Mouse (Mus musculus): ENCODE data around the gene Slc45a1.

Gene Slc45a1

DNA sequence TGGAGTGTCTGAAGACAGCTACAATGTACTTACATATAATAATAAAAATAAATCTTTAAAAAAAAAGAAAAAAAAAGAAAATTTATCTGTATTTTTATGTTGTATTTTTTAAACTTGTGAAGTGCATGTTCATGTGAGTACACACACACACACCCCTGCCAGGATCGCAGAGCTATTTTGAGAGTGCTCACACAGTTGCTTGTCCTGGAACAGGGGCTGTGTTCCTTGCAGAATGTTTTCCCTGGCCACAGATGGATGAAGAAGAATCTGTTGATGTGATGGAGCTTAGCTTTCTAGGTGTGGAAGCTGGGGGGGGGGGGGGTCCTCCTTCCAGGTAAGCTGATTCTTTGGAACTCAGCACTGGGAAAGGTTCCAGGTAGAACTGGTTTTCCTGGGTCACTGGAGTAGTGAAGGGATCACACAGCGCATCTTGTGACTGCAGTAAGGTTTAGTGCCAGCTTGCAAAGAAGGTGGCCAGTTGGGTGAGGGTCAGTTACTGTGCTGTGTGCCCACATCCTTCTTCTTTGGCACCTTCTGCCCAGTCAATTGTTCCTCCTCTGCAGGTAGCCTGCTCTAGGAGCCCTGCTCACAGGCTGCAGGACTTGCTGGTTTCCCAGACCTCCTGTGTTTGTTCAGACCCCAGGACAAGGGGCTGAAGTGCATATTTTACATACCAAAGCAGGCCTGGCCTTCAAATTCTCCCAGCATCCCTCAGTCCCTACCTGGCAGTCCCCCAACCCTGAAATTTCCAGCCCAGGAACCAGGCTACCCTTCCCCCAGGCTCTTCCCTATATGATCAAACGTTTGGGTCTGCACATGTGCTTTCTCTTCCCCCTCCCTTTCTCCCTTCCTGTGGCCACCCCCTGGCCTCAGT, 52.6 kb downstream of the Slc45a1 start:
- ChIA-PET CTCF (interaction anchor here in 3 of 4 experiments (0.6 to 1.2 kb wide), 4 partner anchors 11 to 308 kb away, joined by 3 to 4 read pairs (median 4); no protein-coding TSS in a partner anchor), POLR2A (interaction anchor here in 3 of 4 experiments (0.7 to 3.3 kb wide), 8 partner anchors 10 to 27 kb away, joined by 3 to 18 read pairs (median 4); no protein-coding TSS in a partner anchor)

DNA sequence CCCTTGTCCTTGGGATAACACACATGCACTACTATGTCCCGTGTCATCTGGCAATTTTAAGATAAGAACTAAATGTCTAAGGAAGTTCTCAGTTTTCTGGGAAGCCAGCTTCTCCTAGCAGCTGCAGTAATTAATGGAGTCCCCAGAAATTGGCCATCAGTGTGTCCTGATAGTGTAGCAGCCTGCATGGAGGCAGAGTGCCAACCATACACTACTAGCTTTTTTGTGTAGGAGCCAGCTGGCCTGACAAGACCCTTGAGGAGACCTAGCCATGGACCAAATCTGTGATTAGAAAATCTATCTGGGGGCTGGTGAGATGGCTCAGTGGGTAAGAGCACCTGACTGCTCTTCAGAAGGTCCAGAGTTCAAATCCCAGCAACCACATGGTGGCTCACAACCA, 53.3 kb downstream of the Slc45a1 start:
- CTCF ChIA-PET = interaction anchor here in 3 of 4 experiments (0.6 to 1.2 kb wide), 4 partner anchors 10 to 44 kb away, joined by 3 to 4 read pairs (median 4); no protein-coding TSS in a partner anchor
- POLR2A ChIA-PET = interaction anchor here in 2 of 4 experiments (0.6 to 3.3 kb wide), 8 partner anchors 9 to 1514 kb away, joined by 3 to 18 read pairs (median 3); no protein-coding TSS in a partner anchor

DNA sequence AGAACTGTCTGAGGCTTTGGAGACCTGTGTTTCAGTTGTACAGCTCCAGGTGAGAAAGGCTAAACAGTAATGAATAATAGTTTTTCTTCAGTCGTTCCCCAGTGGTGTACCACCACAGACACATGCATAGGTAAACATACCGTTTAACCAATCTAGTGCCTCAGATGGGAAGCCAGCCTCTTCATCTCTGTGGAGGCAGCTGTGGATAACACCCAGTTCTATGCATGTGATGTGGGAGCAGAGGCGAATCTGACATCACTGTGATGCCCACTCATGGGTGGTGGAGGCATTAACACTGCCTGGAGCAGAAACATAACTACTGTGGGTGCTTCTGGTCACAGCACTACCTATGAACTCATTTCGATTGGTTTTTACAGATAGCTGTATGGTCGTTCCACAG, 56.0 kb downstream of the Slc45a1 start:
- ChIA-PET POLR2A (interaction anchor here in 2 of 4 experiments (0.7 to 2.2 kb wide), 3 partner anchors 9 to 72 kb away, joined by 3 to 5 read pairs (median 4); no protein-coding TSS in a partner anchor), CTCF (no interaction called here)

DNA sequence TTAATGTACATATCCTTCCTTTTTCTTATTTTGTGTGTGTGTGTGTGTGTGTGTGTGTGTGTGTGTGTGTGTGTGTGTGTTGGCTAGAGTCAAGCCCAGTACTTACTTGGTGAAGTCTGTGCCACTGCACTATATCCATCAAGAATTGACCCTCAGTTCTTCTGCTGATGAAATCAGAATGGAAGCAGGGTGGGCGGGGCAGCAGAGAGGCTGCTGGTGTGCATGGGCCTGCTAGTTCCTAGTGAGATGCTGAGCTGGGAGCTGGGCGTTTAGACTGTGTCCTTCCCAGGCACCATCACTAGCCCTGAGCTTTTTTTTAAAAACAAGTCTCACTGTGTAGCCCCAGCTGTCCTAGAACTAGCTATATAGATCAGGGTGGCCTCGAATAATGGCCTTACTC, 56.9 kb downstream of the Slc45a1 start:
- POLR2A ChIA-PET = interaction anchor here in 2 of 4 experiments (0.7 to 2.2 kb wide), 6 partner anchors 8 to 741 kb away, joined by 3 to 5 read pairs (median 3); no protein-coding TSS in a partner anchor
- CTCF ChIA-PET = interaction anchor here in 2 of 4 experiments (0.6 kb wide), 2 partner anchors 55 to 267 kb away, joined by 3 read pairs; no protein-coding TSS in a partner anchor

DNA sequence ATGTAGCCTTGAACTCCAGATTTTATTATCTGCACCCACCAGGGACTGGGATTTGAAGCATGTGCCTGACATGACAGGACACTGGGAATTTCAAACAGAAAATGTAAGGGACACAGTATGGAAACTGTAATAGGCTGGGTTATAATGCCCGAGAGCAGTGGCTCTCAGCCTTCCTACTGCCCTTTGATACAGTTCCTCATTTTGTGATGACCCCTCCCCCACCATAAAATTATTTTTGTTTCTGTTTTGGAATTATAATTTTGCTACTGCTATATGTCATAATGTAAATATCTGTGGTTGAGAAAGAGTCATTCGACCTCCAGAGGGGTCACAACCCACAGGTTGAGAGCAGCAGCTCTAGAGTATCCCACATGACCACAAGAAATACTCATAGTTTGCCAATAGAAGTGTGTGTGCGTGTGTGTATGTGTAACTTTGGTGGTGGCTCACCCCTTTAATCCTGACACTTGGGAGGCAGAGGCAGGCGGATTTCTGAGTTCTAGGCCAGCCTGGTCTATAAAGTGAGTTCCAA, 57.6 kb downstream of the Slc45a1 start:
- CTCF ChIA-PET = interaction anchor here in 2 of 4 experiments (0.6 kb wide), 2 partner anchors 55 to 266 kb away, joined by 3 read pairs; no protein-coding TSS in a partner anchor

DNA sequence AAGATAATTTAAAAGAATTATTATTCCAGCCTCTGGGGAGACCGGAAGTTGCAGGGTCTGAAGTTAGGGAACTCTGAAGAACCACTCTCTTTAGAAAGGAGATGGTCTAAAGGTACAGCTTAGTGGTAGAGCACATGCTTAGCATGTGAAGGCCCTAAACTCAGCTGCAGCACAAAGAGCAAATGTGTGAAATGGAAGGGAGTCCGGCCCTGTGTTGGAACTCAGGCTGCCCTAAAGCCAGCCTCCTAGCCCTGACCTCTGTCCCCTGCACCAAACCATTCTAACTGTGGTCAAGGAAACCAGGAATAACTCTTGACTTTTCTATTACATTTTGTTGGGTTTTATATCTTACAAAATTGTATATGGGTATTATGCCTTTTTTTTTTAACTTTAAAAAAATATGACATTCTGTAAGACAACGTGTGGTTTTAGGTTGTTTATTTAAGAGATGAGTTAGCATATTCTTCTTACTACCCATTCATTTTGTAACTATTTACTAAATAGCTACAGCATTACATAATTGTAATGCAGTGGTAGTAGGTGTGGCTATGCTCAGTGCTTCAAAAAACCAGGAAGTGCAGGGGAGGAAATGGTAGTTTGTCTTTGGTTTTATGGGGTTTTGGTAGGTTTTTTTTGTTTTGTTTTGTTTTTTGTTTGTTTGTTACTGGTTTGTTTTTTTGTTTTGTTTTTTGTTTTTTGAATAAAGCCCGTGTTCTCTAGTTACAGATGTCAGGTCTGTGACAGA, 58.3 kb downstream of the Slc45a1 start:
- CTCF ChIA-PET = no interaction called here
- POLR2A ChIA-PET = interaction anchor here in 1 of 4 experiments (0.5 to 2.2 kb wide), 2 partner anchors 18 to 1609 kb away, joined by 3 to 5 read pairs; no protein-coding TSS in a partner anchor

More for the DNA sequence above, 57.6 kb downstream of the Slc45a1 start:
- POLR2A ChIA-PET = interaction anchor here in 1 of 4 experiments (0.5 to 2.2 kb wide), 4 partner anchors 7 to 1608 kb away, joined by 3 to 5 read pairs (median 4); no protein-coding TSS in a partner anchor

DNA sequence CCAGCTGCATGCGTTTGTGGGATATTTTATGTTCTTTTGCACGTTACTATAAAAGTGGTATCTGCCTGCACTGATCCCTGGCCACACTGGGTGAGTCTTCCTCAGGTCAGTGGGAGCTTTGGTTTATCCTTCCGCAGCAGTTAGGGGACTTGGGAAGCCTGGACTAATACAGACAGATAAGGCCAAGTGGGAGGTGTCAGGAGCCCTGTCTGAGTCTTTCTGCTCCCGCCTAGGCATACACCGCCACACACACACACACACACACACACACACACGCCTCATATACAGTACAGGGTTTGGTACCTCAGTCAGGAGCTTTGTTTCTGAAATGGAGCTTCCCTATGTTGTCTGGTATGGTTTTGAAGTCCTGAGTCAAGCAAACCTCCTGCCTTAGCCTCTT, 59.9 kb downstream of the Slc45a1 start:
- CTCF ChIA-PET = interaction anchor here (0.6 to 0.9 kb wide), 6 partner anchors 33 to 311 kb away, joined by 4 to 7 read pairs (median 4); partner anchors contain the start of gene Rere (in 1 of the 4)
- POLR2A ChIA-PET = interaction anchor here in 2 of 4 experiments (0.6 to 1.7 kb wide), 8 partner anchors 10 to 365 kb away, joined by 3 to 8 read pairs (median 4); no protein-coding TSS in a partner anchor

DNA sequence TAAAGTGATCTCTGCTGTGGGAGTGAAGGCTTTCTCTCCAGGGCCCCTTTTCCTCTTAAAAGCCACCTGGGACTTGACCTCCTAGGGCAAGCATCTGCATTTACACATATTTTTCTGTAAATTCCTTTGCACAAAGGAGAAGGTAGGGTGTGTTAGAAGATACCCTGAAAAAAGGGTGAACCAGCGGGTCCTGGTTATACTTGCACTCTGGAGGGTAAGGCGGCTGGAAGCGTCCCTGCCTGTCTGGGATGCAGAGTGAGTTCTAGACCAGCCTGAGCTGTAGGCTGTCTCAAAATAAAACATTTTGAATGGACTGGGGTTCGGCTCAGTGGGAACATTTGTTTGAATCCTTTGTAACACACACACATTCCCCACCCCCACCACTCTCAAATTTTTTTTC, 60.4 kb downstream of the Slc45a1 start:
- ChIA-PET POLR2A (interaction anchor here in 2 of 4 experiments (0.6 to 1.7 kb wide), 7 partner anchors 10 to 362 kb away, joined by 3 to 7 read pairs (median 4); no protein-coding TSS in a partner anchor), CTCF (interaction anchor here (0.6 to 1.2 kb wide), 8 partner anchors 34 to 310 kb away, joined by 3 to 7 read pairs (median 4); partner anchors contain the start of gene Rere (in 1 of the 4))

DNA sequence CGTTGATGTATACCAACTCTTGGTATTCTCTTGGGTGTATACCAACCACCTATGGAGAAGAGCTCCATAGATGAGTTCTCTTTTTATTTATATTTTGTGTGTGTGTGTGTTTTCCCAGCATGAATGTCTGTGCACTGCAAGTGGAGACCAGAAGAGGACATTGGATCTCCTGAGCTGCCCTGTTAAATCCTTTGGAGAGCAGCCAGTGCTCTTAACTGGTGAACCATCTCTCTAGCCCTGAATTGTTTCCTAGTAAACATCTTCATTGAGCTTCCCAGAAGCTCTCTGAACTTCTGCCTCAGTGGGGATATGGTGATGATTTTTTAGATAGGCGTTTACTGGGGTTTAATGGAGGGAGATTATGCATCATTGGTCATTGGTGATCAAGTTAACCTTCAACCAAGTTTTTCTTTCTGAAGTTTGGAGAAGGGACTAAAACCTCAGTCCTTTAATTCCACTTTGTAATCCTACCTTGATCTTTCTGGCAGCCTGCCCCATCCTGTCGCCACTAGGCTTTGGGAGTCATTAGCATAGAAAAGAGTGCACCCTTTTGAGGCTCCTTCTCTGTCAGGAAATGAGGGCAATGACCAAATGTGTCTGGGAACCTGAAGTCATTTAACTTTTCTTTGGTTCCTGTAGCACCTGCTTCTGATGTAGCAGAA, 61.2 kb downstream of the Slc45a1 start:
- ChIA-PET CTCF (interaction anchor here in 3 of 4 experiments (0.6 to 1.2 kb wide), 3 partner anchors 72 to 326 kb away, joined by 3 to 6 read pairs (median 3); no protein-coding TSS in a partner anchor), POLR2A (interaction anchor here in 2 of 4 experiments (0.5 to 13.5 kb wide), 7 partner anchors 8 to 324 kb away, joined by 3 to 99 read pairs (median 5); no protein-coding TSS in a partner anchor)

DNA sequence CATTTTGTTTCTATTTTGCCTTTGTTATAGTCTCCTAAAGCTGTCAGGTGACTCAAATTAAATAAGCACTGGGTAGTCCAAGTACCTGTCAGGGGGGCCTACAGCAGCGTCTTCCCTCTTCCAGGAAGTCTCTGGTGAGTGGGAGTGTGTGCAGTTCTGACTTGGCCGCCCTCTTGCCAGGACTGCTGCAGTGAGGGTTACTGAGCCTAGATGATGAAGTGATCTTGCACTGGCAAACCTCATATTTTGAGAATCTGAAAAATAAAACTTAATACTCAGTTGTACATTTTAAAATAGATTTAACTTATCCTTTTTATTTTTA, 63.7 kb downstream of the Slc45a1 start:
- ChIA-PET CTCF (interaction anchor here in 3 of 4 experiments (0.6 to 1.1 kb wide), 4 partner anchors 9 to 817 kb away, joined by 3 read pairs; no protein-coding TSS in a partner anchor), POLR2A (interaction anchor here in 2 of 4 experiments (1.0 to 13.5 kb wide), 5 partner anchors 10 to 65 kb away, joined by 3 to 99 read pairs (median 8); no protein-coding TSS in a partner anchor)

DNA sequence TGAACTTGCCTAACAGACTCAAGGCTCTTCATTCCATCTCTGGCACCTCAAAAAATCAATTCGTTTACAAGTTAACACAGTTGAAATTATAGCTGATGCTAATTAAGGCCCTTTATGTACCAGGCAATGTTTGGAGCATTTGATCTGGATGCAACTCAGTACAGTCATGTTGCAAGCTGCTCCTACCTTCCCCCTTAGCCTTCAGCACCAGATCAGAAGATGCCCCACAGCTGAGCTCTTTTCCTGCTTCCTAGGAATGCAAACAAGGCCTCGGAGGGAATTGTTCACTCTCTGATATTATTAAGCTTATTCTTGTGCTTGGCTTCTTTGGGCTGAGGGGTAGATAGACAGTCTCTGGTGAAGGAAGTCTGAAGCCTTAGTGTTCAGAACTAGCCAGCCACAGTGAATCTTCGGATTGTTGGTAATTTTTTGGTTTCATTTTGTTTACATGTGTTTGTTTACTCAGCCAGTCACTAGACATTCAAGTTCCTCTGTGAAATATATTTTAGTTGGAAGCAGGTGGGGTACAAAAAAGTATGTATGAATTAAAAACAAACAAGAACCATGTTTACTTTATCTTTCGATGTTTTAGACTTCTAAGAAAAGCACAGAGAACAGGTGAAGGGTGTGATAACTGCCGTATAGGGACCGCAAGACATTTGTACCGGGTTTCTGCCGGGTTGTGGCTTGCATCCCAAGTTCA, 64.2 kb downstream of the Slc45a1 start:
- CTCF ChIA-PET = interaction anchor here in 3 of 4 experiments (0.6 to 1.1 kb wide), 6 partner anchors 8 to 817 kb away, joined by 3 read pairs; no protein-coding TSS in a partner anchor
- POLR2A ChIA-PET = interaction anchor here in 2 of 4 experiments (0.8 to 13.5 kb wide), 8 partner anchors 8 to 64 kb away, joined by 3 to 99 read pairs (median 4); no protein-coding TSS in a partner anchor

DNA sequence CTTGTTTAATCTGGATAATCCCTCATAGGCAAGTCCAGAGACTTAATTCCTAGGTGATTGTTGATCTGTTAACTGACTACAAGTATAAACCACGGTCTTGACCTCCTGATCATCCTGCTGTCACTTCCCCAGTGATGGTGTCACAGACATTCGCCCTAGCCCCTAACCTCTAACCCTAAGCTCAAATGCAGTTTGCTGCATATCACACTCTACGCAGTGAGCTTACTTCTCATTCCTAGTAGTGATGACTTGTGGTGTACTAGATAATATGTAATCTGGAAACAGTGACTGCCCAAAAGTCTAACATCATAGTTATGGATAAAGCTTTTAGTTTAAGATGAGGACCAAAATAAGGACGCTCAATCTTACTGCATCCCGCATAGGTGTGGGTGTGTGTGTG, 65.7 kb downstream of the Slc45a1 start:
- ChIA-PET CTCF (interaction anchor here in 1 of 4 experiments (0.6 kb wide), 1 partner anchor 1388 kb away, joined by 6 read pairs; no protein-coding TSS in a partner anchor), POLR2A (interaction anchor here in 2 of 4 experiments (0.6 to 13.5 kb wide), 5 partner anchors 9 to 522 kb away, joined by 3 to 99 read pairs (median 4); no protein-coding TSS in a partner anchor)

DNA sequence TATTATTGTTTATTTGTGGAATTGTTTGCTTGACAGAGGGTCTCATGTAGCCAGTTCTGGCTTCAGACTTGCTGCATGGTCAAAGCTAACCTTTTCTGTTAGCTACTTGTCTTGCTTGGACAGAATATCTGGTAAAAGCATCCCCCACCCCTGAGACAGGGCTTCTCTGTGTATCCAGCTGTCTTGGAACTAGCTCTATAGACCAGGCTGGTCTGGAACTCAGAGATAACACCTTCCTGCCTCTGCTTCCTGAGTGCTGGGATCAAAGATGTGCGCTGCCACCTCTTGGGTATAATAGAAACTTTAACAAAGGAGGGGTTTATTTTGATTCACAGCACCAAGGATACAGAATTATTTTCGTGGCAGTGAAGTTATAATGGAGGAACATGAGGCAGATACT, 66.2 kb downstream of the Slc45a1 start:
- POLR2A ChIA-PET = interaction anchor here in 3 of 4 experiments (0.6 to 13.5 kb wide), 3 partner anchors 16 to 263 kb away, joined by 3 to 99 read pairs (median 4); no protein-coding TSS in a partner anchor

DNA sequence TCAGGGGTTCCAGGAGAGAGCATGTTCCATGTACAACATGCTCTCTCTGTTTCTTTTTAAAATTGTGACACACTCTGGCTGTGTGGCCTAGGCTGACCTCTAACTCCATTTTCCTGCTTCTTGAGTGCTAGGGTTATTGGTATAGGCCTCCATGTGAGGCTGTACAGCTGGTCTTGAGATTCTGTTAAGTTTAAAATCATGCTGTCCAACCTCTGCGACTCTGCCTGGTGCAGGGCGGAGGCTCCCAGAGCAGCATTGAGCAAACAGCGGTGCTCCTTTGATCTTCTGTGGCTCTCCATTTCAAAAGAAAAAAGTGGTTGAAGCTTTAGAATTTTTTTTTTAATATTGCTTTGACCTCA, 68.2 kb downstream of the Slc45a1 start:
- ChIA-PET CTCF (interaction anchor here in 2 of 4 experiments (0.7 to 0.9 kb wide), 2 partner anchors 28 to 341 kb away, joined by 3 read pairs; no protein-coding TSS in a partner anchor), POLR2A (interaction anchor here in 2 of 4 experiments (0.8 to 13.5 kb wide), 5 partner anchors 14 to 23 kb away, joined by 3 to 99 read pairs (median 4); no protein-coding TSS in a partner anchor)

More for the DNA sequence above, 66.2 kb downstream of the Slc45a1 start:
- CTCF ChIA-PET = interaction anchor here in 1 of 4 experiments (0.6 kb wide), 1 partner anchor 145 kb away, joined by 3 read pairs; no protein-coding TSS in a partner anchor

DNA sequence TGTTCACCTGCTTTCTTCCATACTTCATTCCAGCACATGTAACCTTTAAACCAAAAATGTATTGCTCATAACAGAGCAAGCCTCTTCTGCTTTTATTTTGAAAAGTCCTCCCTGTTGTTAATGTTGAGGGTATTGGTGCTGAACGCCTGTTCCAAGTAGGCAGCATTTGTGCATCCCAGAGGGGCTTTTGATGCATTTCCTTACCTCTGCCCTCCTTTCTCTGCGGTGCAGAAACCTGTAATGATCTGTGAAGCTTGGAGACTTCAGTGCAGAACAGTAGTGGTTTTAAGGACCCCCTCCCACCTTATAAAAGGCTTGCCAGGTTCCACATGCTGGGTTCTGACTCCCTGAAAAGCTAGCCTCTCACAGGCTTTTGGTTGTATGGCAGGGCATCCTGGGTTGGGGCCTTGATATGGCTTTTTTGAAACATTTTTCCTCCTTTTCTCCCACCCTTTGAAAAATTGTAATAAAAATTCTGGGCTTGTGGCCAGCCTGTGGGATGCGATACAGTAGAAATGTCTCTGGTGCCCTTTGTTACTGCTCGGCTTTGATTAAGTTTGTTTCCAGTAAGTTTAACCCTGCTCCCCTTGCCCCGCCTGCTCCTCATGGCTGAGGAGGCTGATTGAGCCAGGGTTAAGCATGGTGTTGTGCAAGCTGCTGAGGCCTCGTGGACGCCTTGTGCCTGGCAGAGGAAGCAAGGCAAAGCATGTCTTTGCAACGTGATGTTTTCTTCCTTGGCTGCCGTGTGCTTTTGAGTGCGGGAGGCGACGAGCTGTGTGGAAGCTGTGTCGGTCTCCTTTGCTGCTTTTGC, 68.8 kb downstream of the Slc45a1 start:
- POLR2A ChIA-PET = interaction anchor here in 2 of 4 experiments (0.9 to 13.5 kb wide), 6 partner anchors 7 to 161 kb away, joined by 3 to 99 read pairs (median 4); no protein-coding TSS in a partner anchor
- CTCF ChIA-PET = interaction anchor here in 1 of 4 experiments (0.7 kb wide), 1 partner anchor 341 kb away, joined by 3 read pairs; no protein-coding TSS in a partner anchor

All from embryonic stem cell, embryonic (primary cell).